Mouse (Mus musculus) heart, adult 11 months (tissue): Measurements from ENCODE around the gene Psma1.

Experiments
- DNase-seq: peaks from one replicate; pipeline ENCODE4 v3.0.0; 2022

Gene Psma1

GRCm38 (mm10) chr7:114276005-114276752 lies at the start of gene Psma1:
Gene Psma1, minus strand, starts transcription at chr7:114276118.
- peak; percentile 99 for DNase-seq

DNA sequence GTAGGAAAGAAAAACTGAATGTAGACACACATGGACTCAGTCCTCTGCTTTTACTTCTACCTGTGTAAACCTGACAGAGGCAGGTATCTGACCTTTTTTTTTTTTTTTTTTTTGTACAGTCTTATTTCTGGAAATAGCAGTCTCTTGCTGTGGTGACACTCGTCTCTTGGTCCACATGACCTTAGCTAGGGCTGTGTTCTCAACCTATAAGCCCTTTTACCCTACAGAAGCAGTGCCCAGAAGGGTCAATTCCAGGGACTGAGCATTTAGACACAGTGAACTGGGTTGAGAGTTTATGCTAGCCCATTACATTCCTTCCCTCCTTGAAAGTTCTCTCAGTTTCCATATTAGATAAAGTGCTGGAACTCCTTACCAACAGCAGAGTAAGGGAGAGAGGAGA lies 47.6 kb upstream of the Psma1 start:
- peak; percentile 36 for DNase-seq

GRCm38 (mm10) chr7:114322531-114323441 lies 46.9 kb upstream of the Psma1 start:
- DNase-seq, result peak; percentile 95

GRCm38 (mm10) chr7:114321694-114322372 lies 45.9 kb upstream of the Psma1 start:
- DNase-seq, result peak; percentile 94

- DNase-seq, result peak; percentile 69
Observed at GRCm38 (mm10) chr7:114317896-114318295, 42.0 kb upstream of the Psma1 start.

DNA sequence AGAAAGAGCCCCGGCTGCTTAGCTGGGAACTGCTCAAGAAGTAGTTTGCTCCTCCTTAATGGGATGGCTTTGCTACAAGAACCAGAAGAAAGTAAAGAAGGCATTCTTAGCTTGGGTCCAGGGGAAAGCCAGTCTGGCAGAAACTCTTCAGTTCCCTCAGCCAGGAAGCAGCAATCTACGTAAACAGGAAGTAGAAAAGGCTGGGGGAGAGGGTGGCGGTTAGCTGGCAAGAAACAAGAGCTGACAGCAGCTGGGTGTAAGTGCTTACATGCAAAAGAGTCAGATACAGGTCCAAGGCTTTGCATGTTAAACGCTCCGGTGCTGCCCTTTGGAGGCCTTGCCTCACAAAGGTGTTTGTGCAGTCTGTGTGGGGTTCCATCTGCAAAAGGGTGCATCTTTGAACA lies 41.5 kb upstream of the Psma1 start:
- DNase-seq, result peak; percentile 98

DNA sequence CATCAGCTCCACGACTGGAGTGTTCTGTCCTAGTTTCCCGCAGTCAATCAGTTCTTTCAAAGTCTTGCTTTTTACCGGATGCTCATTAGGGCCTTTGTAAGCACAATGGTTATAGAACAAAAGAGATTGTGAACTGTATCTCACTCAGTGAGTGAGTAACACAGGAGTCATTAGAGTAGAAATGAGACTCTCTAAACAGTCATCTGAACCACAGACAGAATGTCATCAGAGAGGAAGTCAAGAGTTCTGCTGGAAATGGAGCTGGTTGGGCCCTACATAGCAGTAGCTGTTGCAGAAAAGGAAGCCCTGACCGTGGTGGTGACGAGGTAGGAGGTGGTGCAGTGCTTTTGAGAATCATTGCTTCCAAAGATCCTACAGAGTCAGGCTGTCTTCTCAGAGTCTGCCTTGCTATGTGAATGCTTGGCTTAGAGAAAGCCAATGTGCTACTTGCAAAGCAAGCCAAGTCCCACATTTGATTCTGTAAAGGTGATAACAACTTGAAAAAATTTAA lies 40.5 kb upstream of the Psma1 start:
- peak; percentile 90 for DNase-seq

- peak; percentile 88 for DNase-seq
Observed at GRCm38 (mm10) chr7:114311209-114311608, 35.3 kb upstream of the Psma1 start.

GRCm38 (mm10) chr7:114309020-114309419 lies 33.1 kb upstream of the Psma1 start:
- DNase-seq, result peak; percentile 33

- peak; percentile 91 for DNase-seq
Observed at GRCm38 (mm10) chr7:114301293-114301782, 25.4 kb upstream of the Psma1 start.

DNA sequence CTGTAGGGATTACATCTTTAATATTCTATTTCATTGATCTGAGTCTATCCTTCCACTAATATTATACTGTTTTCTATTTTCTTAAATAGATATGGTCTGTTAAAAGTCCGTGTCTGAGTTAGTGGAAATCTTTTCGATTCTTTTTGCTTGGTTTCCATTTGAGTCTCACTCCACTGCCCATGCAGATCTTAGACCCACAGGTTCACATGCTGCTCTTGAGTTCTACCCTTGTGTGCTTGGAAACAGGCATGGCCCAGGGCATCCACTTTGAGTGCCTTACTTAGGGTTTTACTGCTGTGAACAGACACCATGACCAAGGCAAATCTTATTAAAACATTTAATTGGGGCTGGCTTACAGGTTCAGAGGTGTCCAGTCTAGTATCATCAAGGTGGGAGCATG lies 24.9 kb upstream of the Psma1 start:
- DNase-seq, result peak; percentile 64

DNA sequence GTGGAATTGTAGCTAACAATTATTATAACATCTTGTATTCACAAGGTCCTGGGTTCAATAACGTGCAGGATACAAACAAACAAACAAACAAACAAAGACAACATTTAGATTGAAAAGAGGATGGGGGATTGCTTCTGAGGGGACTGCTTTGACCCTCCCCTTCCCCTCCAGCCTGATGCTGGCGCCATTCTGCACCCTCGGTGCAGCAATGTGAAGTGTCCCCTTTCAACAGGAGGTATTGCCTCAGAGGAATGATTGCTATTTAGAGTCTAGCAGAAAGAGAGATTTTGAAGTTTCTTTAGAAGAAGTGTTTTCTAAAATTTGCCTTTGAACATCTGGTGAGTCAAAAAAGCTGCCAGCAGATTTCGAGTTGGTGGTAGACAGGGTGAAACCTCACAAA lies 23.3 kb upstream of the Psma1 start:
- peak; percentile 57 for DNase-seq

GRCm38 (mm10) chr7:114294698-114295097 lies 18.8 kb upstream of the Psma1 start:
- DNase-seq, result peak; percentile 86

- DNase-seq, result peak; percentile 93
Observed at GRCm38 (mm10) chr7:114293903-114294302, 18.0 kb upstream of the Psma1 start.

GRCm38 (mm10) chr7:114292501-114292971 lies 16.6 kb upstream of the Psma1 start:
- peak; percentile 98 for DNase-seq

GRCm38 (mm10) chr7:114291461-114292335 lies 15.8 kb upstream of the Psma1 start:
- peak; percentile 97 for DNase-seq

- peak; percentile 88 for DNase-seq
Observed at GRCm38 (mm10) chr7:114290078-114290506, 14.2 kb upstream of the Psma1 start.

DNA sequence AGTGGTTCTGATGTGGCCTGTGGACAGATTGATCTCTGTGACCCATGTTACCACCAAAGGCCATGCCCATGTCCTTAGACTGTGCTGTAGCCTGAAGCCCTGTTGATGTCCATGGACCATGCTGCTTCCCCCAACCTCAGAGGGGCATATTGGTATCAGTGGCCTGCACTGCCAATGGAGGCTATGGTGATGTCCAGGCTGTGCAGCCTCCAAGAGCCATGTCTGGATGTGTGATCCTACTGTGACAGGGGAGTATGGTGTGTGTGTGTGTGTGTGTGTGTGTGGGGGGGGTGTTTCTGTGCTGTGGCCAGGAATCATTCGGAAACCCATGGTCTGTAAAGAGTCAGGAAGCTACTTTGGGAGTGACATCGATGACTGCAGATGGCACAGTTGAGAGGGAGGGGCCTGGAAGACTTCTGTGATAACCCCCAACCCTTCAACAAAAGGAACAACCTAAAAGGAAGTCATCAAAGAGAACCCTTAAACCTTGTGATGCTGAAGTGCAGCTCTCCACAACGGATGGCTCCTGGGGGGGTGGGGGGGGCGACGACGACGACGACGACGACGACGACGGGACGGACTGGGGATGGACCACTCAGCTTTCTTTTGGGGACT lies 8.5 kb upstream of the Psma1 start:
- DNase-seq, result peak; percentile 59

GRCm38 (mm10) chr7:114283006-114283405 lies 7.1 kb upstream of the Psma1 start:
- DNase-seq, result no peak

DNA sequence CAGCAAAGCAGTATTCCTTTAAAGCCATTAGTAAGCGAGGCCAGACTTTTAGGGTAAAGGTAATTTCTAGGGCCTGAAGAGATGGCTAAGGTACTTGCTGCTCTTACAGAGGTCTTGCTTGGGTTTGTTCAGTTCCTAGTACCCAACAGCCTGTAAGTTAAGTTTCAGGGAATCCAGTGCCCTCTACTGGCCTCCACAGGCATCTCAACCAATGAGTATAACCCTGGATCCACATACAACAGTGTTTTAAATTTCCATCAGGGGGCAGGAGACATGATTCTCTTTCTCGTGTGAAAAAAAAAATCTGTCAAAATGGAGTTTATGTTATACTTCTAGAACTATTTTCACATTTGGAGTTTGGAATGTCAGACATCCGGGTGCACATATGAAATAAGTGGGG lies 5.8 kb upstream of the Psma1 start:
- peak; percentile 73 for DNase-seq

DNA sequence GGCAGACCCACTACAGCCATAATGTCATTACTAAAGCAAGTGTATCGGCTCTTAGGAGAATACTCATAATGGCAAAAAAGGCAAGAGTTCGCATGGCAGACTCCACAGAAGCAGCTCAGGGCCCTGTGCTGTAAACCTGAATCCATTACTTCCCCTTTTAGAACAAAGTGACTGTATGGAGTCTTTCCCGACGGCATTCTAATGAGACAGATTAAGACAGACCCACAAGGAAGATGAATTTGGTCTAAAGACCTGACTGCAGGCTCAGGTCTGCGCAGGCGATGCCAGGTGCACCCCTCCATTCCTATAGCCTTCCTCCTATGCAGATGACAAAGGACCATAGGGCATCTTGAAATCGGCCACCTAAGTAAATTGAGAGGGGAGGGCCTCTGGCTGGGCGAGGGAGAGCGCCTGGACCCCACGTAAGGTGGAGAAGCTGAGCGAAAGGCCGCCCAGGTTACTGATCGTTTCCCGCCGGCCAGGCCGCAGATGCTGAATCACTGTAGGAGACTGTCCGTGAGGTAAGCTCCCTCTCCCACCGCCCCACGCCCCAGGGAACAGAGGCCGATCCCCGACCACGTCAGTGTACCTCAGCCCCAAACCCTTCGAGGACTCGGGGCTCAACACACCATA lies 430 bp downstream of the Psma1 start:
- no peak for DNase-seq
